Mouse (Mus musculus): ENCODE results near the gene Dusp18. TPM values are rescaled to one million over a fixed set of nuclear protein-coding genes. Genes with fewer than 3 reads are reported as not detected.

The Dusp18 gene
- polyA plus RNA-seq (2015; fragmentation: Illumina TruSeq; extraction: RNeasy Lipid Tissue Mini Kit (QIAGEN cat#74804); ENCODE audit: insufficient read depth, low replicate concordance), result 0.59 TPM

DNA sequence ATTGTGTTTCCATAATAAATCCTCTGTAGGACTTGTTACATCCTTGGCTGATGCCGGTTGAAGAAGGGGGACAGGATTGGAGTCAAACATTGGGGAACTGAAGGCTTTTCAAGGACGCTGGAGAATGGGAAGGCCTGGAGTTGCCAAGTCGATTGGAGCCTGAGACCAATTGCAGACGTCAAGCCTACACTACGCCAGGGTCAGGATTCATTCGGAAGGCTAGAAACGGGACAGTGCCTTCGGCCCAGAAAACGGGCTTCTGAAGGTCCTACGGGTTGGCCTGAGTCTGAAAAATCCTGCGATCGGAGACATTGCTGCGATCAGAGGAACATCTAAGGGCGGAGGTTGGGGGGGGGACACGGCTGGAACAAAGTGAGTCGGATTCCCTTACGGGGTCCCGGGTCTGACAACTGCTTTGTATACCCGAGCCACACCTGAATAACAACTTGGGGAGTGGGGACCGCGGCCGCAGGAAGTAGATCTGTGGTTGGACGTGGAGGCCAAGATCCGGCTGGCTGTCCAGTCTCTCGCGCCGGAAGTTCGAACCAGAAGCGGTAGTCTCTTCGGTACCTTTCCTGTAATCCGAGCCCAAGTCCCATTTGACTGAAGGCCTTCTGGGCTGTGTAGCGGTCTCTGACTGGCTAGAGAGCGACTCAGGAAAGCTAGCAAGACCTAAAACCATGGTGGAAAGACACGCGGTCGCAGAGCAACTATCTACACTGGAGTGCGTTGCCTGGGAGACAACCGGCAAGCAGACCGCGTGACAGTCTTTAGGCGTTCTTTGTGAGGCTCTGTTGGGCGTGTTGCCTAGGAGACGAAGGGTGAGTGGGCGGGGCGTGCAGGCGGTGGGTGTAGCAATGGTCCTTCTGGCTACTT lies at the start of gene Dusp18, which contains the start of gene 4921536K21Rik:
Gene Dusp18 (plus strand): TSS at position 835 of the 876 bp plus-strand sequence.
Gene 4921536K21Rik (minus strand): TSS at position 693 of the 876 bp plus-strand sequence.

GRCm38 (mm10) chr11:3863454-3864112 lies 31.5 kb upstream of the Dusp18 start, which contains the start of gene Osbp2:
Gene Osbp2, minus strand, starts transcription at chr11:3863903.

GRCm38 (mm10) chr11:3914109-3914840 lies 19.2 kb downstream of the Dusp18 start, which contains the start of gene Slc35e4:
Gene Slc35e4, minus strand, starts transcription at chr11:3914664.

DNA sequence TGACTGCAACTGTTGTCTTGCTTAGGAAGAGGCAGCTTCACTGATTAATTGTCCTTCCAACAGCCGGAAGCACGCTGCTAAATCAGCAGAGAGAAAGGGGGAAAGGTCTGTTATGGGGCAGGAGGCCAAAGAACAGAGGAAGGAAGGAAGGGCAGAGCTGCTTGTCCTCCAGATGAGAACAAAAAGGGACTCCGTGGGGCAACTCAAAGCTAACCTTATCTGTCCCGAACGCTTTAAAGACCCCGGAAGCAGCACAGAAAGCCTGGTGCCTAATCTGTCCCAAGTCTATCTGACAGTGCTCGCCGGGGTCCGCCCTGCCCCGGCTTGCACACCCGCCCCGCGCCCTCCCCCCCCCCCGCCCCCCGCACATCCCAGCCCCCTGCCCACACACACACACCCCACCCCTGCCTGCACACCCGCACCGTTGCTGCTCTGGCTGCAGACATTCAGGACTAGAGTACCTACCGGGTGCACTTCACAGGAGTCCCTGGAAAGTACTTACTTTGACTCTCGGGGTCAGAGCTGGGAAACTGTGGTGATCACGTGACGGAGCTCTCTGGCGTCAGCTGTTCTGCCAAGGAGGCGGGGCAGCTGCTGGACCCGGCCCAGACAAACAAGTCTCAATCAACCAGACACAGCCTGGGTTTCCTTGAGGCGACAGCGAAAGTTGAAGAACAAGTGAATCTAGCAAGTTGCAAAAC lies 36.6 kb downstream of the Dusp18 start, which contains the start of gene Tcn2:
Gene Tcn2 (minus strand): TSS at position 649 of the 701 bp plus-strand sequence.

Other genes starting within 250 kb of the Dusp18 start
- gene Morc2a, start 246.0 kb upstream of the Dusp18 start, polyA plus RNA-seq (2015; fragmentation: Illumina TruSeq; extraction: RNeasy Lipid Tissue Mini Kit (QIAGEN cat#74804); ENCODE audit: insufficient read depth, low replicate concordance), result 45.8 TPM
- not detected for gene Osbp2, start 31.3 kb upstream of the Dusp18 start, polyA plus RNA-seq (2015; fragmentation: Illumina TruSeq; extraction: RNeasy Lipid Tissue Mini Kit (QIAGEN cat#74804); ENCODE audit: insufficient read depth, low replicate concordance)
- gene 4921536K21Rik, start 142 bp upstream of the Dusp18 start, polyA plus RNA-seq (2015; fragmentation: Illumina TruSeq; extraction: RNeasy Lipid Tissue Mini Kit (QIAGEN cat#74804); ENCODE audit: insufficient read depth, low replicate concordance), result not detected
- 0.43 TPM for gene Slc35e4, start 19.4 kb downstream of the Dusp18 start, polyA plus RNA-seq (2015; fragmentation: Illumina TruSeq; extraction: RNeasy Lipid Tissue Mini Kit (QIAGEN cat#74804); ENCODE audit: insufficient read depth, low replicate concordance)
- gene Tcn2, start 36.9 kb downstream of the Dusp18 start, polyA plus RNA-seq (2015; fragmentation: Illumina TruSeq; extraction: RNeasy Lipid Tissue Mini Kit (QIAGEN cat#74804); ENCODE audit: insufficient read depth, low replicate concordance), result 39.0 TPM
- 99.8 TPM for gene Pes1, start 68.7 kb downstream of the Dusp18 start, polyA plus RNA-seq (2015; fragmentation: Illumina TruSeq; extraction: RNeasy Lipid Tissue Mini Kit (QIAGEN cat#74804); ENCODE audit: insufficient read depth, low replicate concordance)
- not detected for gene 4930556J24Rik, start 81.5 kb downstream of the Dusp18 start, polyA plus RNA-seq (2015; fragmentation: Illumina TruSeq; extraction: RNeasy Lipid Tissue Mini Kit (QIAGEN cat#74804); ENCODE audit: insufficient read depth, low replicate concordance)
- not detected for gene Gal3st1, start 88.4 kb downstream of the Dusp18 start, polyA plus RNA-seq (2015; fragmentation: Illumina TruSeq; extraction: RNeasy Lipid Tissue Mini Kit (QIAGEN cat#74804); ENCODE audit: insufficient read depth, low replicate concordance)
- gene Sec14l4, start 136.2 kb downstream of the Dusp18 start, polyA plus RNA-seq (2015; fragmentation: Illumina TruSeq; extraction: RNeasy Lipid Tissue Mini Kit (QIAGEN cat#74804); ENCODE audit: insufficient read depth, low replicate concordance), result not detected
- not detected for gene Sec14l3, start 169.6 kb downstream of the Dusp18 start, polyA plus RNA-seq (2015; fragmentation: Illumina TruSeq; extraction: RNeasy Lipid Tissue Mini Kit (QIAGEN cat#74804); ENCODE audit: insufficient read depth, low replicate concordance)
- gene Mtfp1, start 200.2 kb downstream of the Dusp18 start, polyA plus RNA-seq (2015; fragmentation: Illumina TruSeq; extraction: RNeasy Lipid Tissue Mini Kit (QIAGEN cat#74804); ENCODE audit: insufficient read depth, low replicate concordance), result 2.1 TPM
- 1.8 TPM for gene Sec14l2, start 228.2 kb downstream of the Dusp18 start, polyA plus RNA-seq (2015; fragmentation: Illumina TruSeq; extraction: RNeasy Lipid Tissue Mini Kit (QIAGEN cat#74804); ENCODE audit: insufficient read depth, low replicate concordance)
- 23.6 TPM for gene Rnf215, start 240.0 kb downstream of the Dusp18 start, polyA plus RNA-seq (2015; fragmentation: Illumina TruSeq; extraction: RNeasy Lipid Tissue Mini Kit (QIAGEN cat#74804); ENCODE audit: insufficient read depth, low replicate concordance)

All from spleen, adult 10 weeks (tissue).